Mouse (Mus musculus) stomach, postnatal 0 days (tissue): ENCODE measurements around the gene Gm16181.

Experiments used
- CTCF ChIP-seq: IDR thresholded peaks from 2 replicates; pipeline ENCODE4 v1.5.1; 2016; ENCODE audit warnings: antibody characterized with exemption, low read depth, mild to moderate bottlenecking, moderate library complexity
- EP300 ChIP-seq: optimal IDR thresholded peaks from 2 replicates; pipeline ENCODE3; 2016; ENCODE audit warnings: antibody characterized with exemption

DNA sequence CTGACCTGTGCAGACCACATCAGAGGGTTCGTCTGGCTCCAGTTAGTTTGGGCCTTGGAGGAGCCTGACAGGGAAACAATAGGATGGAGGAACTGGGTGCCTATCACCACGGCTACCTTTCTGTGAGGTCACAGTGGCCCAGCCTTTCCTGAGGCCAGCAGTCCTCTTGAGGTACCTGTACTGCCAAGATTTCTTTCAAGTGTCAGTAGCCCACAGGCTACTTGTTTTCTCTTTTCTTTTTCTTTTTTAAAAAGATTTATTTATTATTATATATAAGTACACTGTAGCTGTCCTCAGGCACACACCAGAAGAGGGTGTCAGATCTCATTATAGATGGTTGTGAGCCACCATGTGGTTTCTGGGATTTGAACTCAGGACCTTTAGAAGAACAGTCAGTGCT lies 44.7 kb upstream of the Gm16181 start, which contains the start of gene Aif1:
- TF ChIP-seq EP300 (no peak), CTCF (no peak)
